Mouse (Mus musculus) midbrain, embryonic 13.5 days (tissue): ENCODE results near the gene Pdcd6ip. TPM values are rescaled to one million over a fixed set of nuclear protein-coding genes. Genes with fewer than 3 reads are reported as not detected.
"Not testable (repeated sequence)": the region's sequence is repeated elsewhere in the genome, so short reads cannot be mapped to it uniquely, and the experiment has no call there.

Experiments
- ATAC-seq: fragments of 200-750 bp; cut with Nextera tagmentation; 2 replicates; pipeline ENCODE4 v1.8.0; 2017; ENCODE audit warnings: mild to moderate bottlenecking, moderate TSS enrichment, moderate library complexity
- H3K27ac ChIP-seq: fragments of 300-500 bp; sonication (generic); 2 replicates; pipeline ENCODE4 v1.5.1; 2015; ENCODE audit warnings: inconsistent platforms, mild to moderate bottlenecking, moderate library complexity
- H3K27me3 ChIP-seq: fragments of 300-500 bp; sonication (generic); 2 replicates; pipeline ENCODE4 v1.6.1; 2015; ENCODE audit warnings: mild to moderate bottlenecking, inconsistent platforms
- H3K36me3 ChIP-seq: fragments of 300-500 bp; sonication (generic); 2 replicates; pipeline ENCODE4 v1.6.1; 2015; ENCODE audit warnings: mild to moderate bottlenecking, inconsistent platforms
- H3K4me1 ChIP-seq: fragments of 300-500 bp; sonication (generic); replicated peaks from 2 replicates; pipeline ENCODE4 v1.6.1; 2015; ENCODE audit warnings: inconsistent platforms
- H3K4me2 ChIP-seq: fragments of 300-500 bp; sonication (generic); replicated peaks from 2 replicates; pipeline ENCODE4 v1.6.1; 2015; ENCODE audit warnings: moderate library complexity, mild to moderate bottlenecking, inconsistent platforms
- H3K4me3 ChIP-seq: fragments of 300-500 bp; sonication (generic); replicated peaks from 2 replicates; pipeline ENCODE4 v1.5.1; 2015; ENCODE audit warnings: mild to moderate bottlenecking, inconsistent platforms
- H3K9ac ChIP-seq: fragments of 300-500 bp; sonication (generic); replicated peaks from 2 replicates; pipeline ENCODE4 v1.6.1; 2015; ENCODE audit warnings: mild to moderate bottlenecking, inconsistent platforms
- H3K9me3 ChIP-seq: fragments of 300-500 bp; sonication (generic); 2 replicates; pipeline ENCODE4 v1.6.1; 2016; ENCODE audit warnings: mild to moderate bottlenecking, inconsistent platforms
- WGBS: fragments of 180-500 bp; shearing (Covaris S2); methylation state at CpG from one replicate; pipeline ENCODE4 v1.1.7; 2015; 5-methylcytosine and 5-hydroxymethylcytosine counted together
- polyA plus RNA-seq: library from polyadenylated mRNA; unstranded; fragments of >200 nt; fragmentation: Nextera tagmentation; extraction: Ambion mirVana; gene quantifications from 2 replicates; pipeline ENCODE4 v1.2.1, GENCODE M21; 2015

The Pdcd6ip gene
- polyA plus RNA-seq, 1 experiment from 2014 or later, result 42.8 TPM

DNA sequence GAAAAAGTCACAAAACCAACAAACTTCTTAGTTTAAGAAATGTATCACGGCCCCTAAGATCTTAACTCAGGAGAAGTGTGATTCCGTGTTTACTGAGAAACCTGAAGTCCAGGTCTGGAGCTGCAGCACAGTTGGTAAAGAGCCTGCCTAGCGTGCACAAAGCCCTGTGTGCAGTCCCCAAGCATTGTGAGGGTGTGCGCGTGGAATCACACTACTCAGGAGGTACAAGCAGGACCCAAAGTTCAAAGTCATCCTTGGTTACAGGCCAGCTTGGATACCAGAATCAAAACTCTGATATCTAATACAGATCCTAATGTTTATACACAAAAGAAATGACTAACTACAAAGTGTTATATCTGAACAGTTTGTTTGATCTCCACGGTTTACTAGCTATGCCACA is 34.3 kb downstream of the Pdcd6ip start:
- H3K4me3 ChIP-seq, result no peak overlapping the region
- H3K9ac ChIP-seq, result no peak overlapping the region
- WGBS, result 95% methylated on average over 6 of the region's 6 CpGs
- no peak overlapping the region for H3K4me2 ChIP-seq
- no peak overlapping the region for H3K27ac ChIP-seq
- H3K4me1 ChIP-seq, result no peaks in the 10 kb centered on the region
- peaks cover 71% of the 10 kb centered on the region for H3K36me3 ChIP-seq
- no peaks in the 10 kb centered on the region for H3K27me3 ChIP-seq
- ATAC-seq, result no peak
- peaks cover under 1% of the 10 kb centered on the region; the same call in 1 of the 2 replicates for H3K9me3 ChIP-seq

DNA sequence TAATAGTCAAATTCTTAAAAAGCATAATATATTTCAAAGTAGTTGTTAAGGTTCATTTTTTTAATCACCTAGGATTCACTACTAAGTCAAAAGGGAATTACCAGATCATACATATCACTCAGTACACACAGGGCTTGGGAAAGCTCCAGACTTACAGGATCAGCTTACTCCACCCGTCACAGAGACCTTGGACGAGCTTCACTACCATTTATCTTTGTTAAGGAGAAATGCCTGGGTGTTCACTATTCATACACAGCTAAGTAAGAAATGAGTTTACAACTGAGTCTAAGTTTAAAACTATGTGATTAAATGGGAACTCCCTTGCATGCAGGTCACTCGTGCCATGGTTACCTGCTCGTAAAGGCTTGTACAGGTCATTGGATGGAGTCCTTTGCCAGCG is 35.7 kb downstream of the Pdcd6ip start:
- 95% methylated on average over 5 of the region's 5 CpGs for WGBS
- no peak overlapping the region for H3K27ac ChIP-seq
- H3K27me3 ChIP-seq, result no peaks in the 10 kb centered on the region
- no peak overlapping the region for H3K9ac ChIP-seq
- H3K9me3 ChIP-seq, result peaks cover 10% of the 10 kb centered on the region
- no peak overlapping the region for H3K4me3 ChIP-seq
- ATAC-seq, result no peak
- no peaks in the 10 kb centered on the region for H3K4me1 ChIP-seq
- H3K36me3 ChIP-seq, result peaks cover 74% of the 10 kb centered on the region
- no peak overlapping the region for H3K4me2 ChIP-seq

DNA sequence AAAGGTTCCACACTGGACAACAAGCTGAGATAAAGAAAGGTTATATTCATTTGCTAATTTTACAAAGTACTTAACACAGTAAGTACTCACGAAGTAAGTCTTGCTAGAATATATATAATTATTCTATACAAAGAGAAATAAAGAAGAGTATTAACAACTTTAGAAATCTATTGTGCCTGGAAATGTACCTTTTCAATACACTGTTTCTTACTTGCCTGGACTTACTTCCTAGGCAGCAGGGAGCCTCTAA is 37.3 kb downstream of the Pdcd6ip start:
- Histone ChIP-seq H3K36me3 (peaks cover 77% of the 10 kb centered on the region), H3K9ac (no peak overlapping the region)

DNA sequence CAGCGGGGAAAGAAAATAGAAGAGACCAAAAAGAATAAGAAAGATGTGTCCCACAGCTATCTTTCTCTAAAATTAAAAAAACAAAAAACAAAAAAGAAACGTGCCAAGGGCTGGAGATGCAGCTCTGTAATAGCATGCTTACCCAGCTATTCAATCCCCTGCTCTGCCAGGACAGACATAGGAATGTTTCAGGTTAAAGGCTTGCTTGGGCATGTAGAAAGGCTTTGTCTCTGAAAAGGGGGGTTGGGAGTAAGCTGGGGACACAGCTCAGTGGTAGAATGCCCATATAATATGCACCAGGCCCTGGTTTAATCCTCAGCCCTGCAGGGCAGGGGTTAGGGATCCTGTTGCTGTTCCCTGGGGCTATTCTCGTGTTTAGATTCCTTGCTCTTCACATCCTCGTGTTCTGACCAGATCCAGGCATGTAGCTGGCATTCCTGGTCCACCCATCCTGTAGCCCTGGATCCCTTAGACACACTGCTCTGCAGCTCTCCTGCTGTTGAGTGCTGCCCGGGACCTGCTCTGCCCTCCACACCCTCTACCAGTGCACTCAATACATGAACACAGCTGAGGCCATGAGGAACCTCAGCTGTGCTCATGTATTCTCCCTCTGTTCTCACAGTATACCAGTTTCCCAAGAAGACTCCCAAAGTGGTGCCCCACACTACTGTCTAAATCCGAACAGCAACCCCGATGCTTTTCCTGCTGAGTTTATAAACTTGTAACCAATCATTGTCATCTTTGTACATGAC is 37.8 kb downstream of the Pdcd6ip start:
- H3K9ac ChIP-seq, result no peak overlapping the region
- H3K27ac ChIP-seq, result no peak overlapping the region
- H3K9me3 ChIP-seq, result peaks cover 10% of the 10 kb centered on the region
- H3K4me1 ChIP-seq, result no peaks in the 10 kb centered on the region
- peaks cover 80% of the 10 kb centered on the region for H3K36me3 ChIP-seq
- no peak overlapping the region for H3K4me3 ChIP-seq
- 87% methylated on average over 7 of the region's 7 CpGs for WGBS
- no peak overlapping the region for H3K4me2 ChIP-seq
- no peaks in the 10 kb centered on the region for H3K27me3 ChIP-seq
- no peak for ATAC-seq

More for the DNA sequence above, 37.3 kb downstream of the Pdcd6ip start:
- Histone ChIP-seq H3K4me3 (no peak overlapping the region), H3K4me1 (no peaks in the 10 kb centered on the region), H3K4me2 (no peak overlapping the region), H3K9me3 (peaks cover 10% of the 10 kb centered on the region), H3K27ac (no peak overlapping the region), H3K27me3 (no peaks in the 10 kb centered on the region)
- 87% methylated on average over 1 of the region's 1 CpGs for WGBS
- ATAC-seq, result no peak

DNA sequence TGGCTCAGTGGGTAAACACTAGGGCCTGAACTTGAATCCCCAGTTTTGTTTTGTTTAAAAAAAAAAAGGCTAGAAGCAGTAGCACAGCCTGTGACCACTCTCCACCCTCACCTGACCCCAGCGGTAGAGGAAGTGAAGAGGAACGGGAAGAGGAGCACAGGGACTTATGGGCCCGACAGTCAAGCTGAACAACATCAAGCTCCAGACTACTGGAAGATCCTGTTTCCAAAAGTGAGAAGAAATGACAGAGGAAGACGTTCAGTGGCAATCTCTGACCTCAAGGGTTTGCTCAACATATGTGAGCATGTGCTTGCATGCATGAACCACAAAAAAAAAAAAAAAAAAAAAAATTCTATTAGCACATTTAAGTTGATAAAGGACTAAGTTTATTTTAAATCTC is 44.6 kb downstream of the Pdcd6ip start:
- Histone ChIP-seq H3K9ac (no peak overlapping the region), H3K4me2 (no peak overlapping the region), H3K27ac (no peak overlapping the region), H3K36me3 (peaks cover 77% of the 10 kb centered on the region), H3K9me3 (peaks cover 8% of the 10 kb centered on the region), H3K4me1 (no peaks in the 10 kb centered on the region), H3K27me3 (no peaks in the 10 kb centered on the region), H3K4me3 (no peak overlapping the region)
- ATAC-seq, result no peak
- whole genome bisulfite sequencing, result 91% methylated on average over 4 of the region's 4 CpGs

DNA sequence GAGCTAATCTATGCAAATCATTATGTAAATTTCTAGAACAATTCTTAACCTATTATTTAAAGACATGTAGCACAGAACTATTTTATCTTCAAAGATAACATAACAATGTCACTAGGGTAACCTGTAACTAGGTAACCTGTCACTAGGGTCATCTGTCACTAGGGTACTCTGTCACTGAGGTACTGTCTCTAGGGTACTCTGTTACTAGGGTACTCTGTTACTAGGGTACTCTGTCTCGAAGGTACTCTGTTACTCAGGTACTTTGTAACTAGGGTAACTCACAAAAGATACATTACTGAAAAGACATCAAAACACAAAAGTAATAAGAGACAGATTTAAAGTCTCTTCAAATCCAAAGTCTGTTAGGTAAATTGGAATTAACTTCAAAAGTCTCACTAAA is 50.2 kb downstream of the Pdcd6ip start:
- ATAC-seq, result no peak
- no peaks in the 10 kb centered on the region for H3K4me1 ChIP-seq
- H3K36me3 ChIP-seq, result peaks cover 65% of the 10 kb centered on the region
- no peaks in the 10 kb centered on the region for H3K27me3 ChIP-seq
- H3K27ac ChIP-seq, result no peak overlapping the region
- H3K9me3 ChIP-seq, result no peaks in the 10 kb centered on the region
- no peak overlapping the region for H3K9ac ChIP-seq
- no peak overlapping the region for H3K4me2 ChIP-seq
- 83% methylated on average over 1 of the region's 1 CpGs for WGBS
- no peak overlapping the region for H3K4me3 ChIP-seq

DNA sequence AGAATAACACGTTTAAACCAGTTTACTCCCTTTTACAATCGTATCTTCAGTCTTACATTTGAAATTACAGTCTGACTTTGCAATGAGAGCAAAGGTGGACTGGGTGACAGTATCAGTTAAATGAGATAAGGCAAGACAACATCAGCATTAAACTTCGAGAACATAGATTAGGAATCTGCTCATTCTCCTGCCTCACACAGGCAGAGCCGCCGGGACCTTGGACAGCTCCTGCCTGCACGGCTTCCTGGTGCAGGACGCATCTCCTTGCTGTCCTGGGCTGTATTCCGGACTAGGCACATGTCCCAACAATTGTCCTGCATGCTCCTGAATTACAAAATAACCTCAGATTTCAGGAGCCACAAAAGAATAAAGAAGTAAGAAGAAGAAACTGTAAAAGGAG is 54.5 kb downstream of the Pdcd6ip start:
- Histone ChIP-seq H3K9me3 (no peaks in the 10 kb centered on the region), H3K9ac (no peak overlapping the region), H3K27ac (no peak overlapping the region), H3K36me3 (peaks cover 38% of the 10 kb centered on the region), H3K27me3 (no peaks in the 10 kb centered on the region), H3K4me1 (no peaks in the 10 kb centered on the region), H3K4me3 (no peak overlapping the region), H3K4me2 (no peak overlapping the region)
- 85% methylated on average over 8 of the region's 8 CpGs for WGBS
- ATAC-seq, result no peak

DNA sequence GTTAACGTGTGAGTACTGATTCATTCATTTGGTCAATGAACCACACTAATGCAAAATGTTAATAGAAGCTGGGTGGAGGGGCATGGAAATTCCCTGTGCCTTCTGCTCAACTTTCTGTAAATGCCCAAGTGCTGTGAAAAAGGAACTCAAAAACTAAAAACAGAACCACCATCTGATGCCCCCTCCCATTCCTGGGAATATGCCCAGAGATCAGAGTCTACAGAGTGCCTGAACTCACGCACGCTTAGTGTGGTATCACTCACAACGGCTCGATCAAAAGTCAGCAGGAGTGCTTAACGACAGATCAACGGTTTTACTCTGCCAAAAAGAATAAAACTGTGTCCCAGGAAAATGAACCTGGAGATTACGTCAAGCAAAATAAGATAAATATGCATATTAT is 57.3 kb downstream of the Pdcd6ip start:
- no peak overlapping the region for H3K4me3 ChIP-seq
- H3K9me3 ChIP-seq, result no peaks in the 10 kb centered on the region
- H3K9ac ChIP-seq, result no peak overlapping the region
- no peaks in the 10 kb centered on the region for H3K4me1 ChIP-seq
- H3K4me2 ChIP-seq, result no peak overlapping the region
- no peak for ATAC-seq
- no peaks in the 10 kb centered on the region for H3K27me3 ChIP-seq
- WGBS, result 85% methylated on average over 8 of the region's 8 CpGs
- peaks cover 23% of the 10 kb centered on the region for H3K36me3 ChIP-seq
- no peak overlapping the region for H3K27ac ChIP-seq

DNA sequence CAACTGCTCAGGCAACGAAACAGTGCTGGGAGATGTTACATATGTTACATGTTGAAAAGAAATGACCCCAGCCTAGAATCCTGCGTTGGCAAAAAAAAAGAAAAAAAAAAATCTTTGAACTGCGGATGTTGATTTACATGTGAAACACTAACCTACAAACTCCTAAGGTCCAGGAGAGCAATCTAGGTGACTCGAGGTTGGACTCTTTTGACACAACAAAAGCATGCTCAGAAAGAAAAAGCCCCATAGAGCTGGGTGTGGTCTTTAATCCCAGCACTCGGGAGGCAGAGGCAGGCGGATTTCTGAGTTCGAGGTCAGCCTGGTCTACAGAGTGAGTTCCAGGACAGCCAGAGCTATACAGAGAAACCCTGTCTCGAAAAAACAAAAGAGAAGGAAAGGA is 58.8 kb downstream of the Pdcd6ip start:
- H3K4me1 ChIP-seq, ATAC-seq: not testable (repeated sequence)

DNA sequence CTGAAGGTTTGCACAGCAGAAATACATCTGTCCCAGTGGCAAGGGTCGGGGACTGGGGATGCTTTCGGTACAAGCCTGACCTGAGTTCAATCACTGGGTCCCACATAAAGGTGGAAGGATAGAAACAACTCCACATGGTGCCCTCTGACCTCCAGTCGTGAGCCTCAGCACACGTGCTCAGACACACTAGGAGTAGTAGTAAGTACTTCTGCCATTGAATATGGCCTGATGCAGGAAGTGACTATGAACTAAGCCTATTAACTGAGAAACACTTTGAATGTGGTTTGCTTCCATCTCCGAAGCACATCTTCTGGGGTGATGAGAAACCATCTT is 62.3 kb downstream of the Pdcd6ip start:
- H3K36me3 ChIP-seq, result no peaks in the 10 kb centered on the region
- ATAC-seq, result peak; percentile 69
- no peak overlapping the region for H3K4me3 ChIP-seq
- no peak overlapping the region for H3K27ac ChIP-seq
- H3K9ac ChIP-seq, result no peak overlapping the region
- no peaks in the 10 kb centered on the region for H3K27me3 ChIP-seq
- H3K9me3 ChIP-seq, result no peaks in the 10 kb centered on the region
- H3K4me2 ChIP-seq, result no peak overlapping the region
- peaks cover 8% of the 10 kb centered on the region; the same call in 1 of the 2 replicates for H3K4me1 ChIP-seq
- WGBS, result 47% methylated on average over 5 of the region's 5 CpGs

More for the DNA sequence above, 58.8 kb downstream of the Pdcd6ip start:
- not testable (repeated sequence) for H3K27me3 ChIP-seq, H3K4me3 ChIP-seq, H3K27ac ChIP-seq, H3K4me2 ChIP-seq, H3K9ac ChIP-seq, H3K9me3 ChIP-seq
- peaks cover 15% of the 10 kb centered on the region for H3K36me3 ChIP-seq
- 81% methylated on average over 8 of the region's 8 CpGs for whole genome bisulfite sequencing

DNA sequence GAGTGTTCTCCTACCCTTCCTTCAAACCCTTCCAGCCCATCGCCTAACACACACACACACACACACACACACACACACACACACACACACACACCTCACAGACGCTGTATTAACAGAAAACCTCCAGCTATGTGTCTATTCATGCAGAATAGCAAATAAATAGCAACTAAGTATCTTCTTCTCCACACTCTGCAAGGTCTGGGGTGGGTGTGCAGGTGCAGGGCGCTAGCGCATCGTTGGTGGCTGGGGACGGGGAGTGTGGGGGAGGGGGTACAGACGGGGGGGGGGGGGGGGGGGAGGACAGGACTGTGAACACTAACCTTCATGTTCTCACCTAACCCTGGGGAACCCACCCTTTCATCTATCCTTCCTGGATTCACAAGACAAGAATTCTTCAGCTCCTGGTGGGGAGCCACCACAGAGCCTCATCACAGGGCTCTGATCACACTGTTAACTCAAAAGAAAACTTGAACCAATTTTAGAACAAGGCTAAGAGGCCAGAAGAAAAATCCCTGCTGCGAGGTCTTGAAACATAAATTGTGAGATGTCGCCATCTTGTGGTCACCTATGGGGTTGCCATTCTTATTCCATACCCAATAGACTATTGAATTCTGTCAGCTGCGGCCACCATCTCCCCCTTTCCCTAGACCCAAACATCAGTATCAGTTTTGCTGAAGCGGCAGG is 62.8 kb downstream of the Pdcd6ip start:
- Histone ChIP-seq H3K4me2 (no peak overlapping the region), H3K9ac (no peak overlapping the region), H3K36me3 (no peaks in the 10 kb centered on the region), H3K27me3 (no peaks in the 10 kb centered on the region), H3K4me3 (no peak overlapping the region), H3K27ac (no peak overlapping the region), H3K4me1 (peaks cover 8% of the 10 kb centered on the region; the same call in 1 of the 2 replicates), H3K9me3 (no peaks in the 10 kb centered on the region)
- 30% methylated on average over 9 of the region's 11 CpGs for WGBS
- ATAC-seq, result peak; percentile 80

DNA sequence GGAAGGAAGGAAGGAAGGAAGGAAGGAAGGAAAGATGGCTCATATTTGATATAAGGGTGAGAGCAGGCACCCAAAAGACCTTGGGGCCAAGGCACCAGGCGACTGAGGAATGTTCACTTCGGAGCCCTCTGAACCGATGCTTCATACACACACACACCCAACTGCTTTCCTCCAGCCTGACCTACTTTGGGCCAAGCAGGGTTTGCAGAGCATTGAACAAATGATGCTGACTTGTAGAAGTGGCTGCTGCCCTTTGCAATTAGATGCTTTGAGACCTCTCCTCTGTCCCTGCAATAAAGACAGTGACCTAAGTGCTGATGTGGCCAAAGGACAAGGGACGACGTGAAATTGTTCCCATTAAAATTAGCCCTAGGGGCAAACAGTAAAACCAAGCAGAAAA is 63.4 kb downstream of the Pdcd6ip start:
- H3K4me3 ChIP-seq, result no peak overlapping the region
- no peak for ATAC-seq
- 70% methylated on average over 5 of the region's 5 CpGs for WGBS
- H3K4me2 ChIP-seq, result no peak overlapping the region
- H3K27ac ChIP-seq, result no peak overlapping the region
- no peaks in the 10 kb centered on the region for H3K27me3 ChIP-seq
- H3K36me3 ChIP-seq, result no peaks in the 10 kb centered on the region
- H3K9ac ChIP-seq, result no peak overlapping the region
- H3K9me3 ChIP-seq, result no peaks in the 10 kb centered on the region
- H3K4me1 ChIP-seq, result peaks cover 8% of the 10 kb centered on the region; the same call in 1 of the 2 replicates

DNA sequence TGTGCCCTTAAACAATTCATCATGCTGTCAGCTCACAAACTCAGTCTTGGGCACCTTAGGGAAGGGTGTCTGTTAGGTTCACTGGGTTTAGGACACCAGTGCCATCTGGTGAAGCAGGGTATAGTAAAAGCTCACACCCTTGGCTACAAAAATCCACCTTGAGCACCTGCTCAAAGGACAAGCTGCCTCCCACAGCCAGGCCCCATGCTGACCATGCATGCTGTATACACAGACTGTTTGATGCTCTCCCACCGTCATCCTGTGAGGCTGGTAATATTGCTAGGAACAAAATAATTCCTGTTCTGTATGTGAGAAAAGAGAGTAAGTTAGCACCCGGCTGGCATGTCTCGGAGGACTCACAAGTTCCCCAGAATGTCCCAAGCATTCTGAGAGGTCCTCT is 64.0 kb downstream of the Pdcd6ip start:
- no peaks in the 10 kb centered on the region for H3K27me3 ChIP-seq
- H3K27ac ChIP-seq, result 0 out of 2 replicates have a peak overlapping the region, but pooled peaks have one; percentile 14
- 78% methylated on average over 3 of the region's 3 CpGs for WGBS
- peaks cover 8% of the 10 kb centered on the region; the same call in 1 of the 2 replicates for H3K4me1 ChIP-seq
- no peak for ATAC-seq
- no peak overlapping the region for H3K4me3 ChIP-seq
- H3K9me3 ChIP-seq, result no peaks in the 10 kb centered on the region
- no peaks in the 10 kb centered on the region for H3K36me3 ChIP-seq
- H3K9ac ChIP-seq, result no peak overlapping the region
- no peak overlapping the region for H3K4me2 ChIP-seq
